ENCODE assay signal across 8 mouse cellular contexts in genomic region chr9:38718102-38718501, GRCm38 (mm10). TPM values are rescaled to one million over a fixed set of nuclear protein-coding genes. Genes with fewer than 3 reads are reported as not detected.
DNase-seq lines count a peak whose midpoint lies in the region; ATAC-seq and TF ChIP-seq lines count a peak whose summit lies in the region.

Gene Vwa5a (plus strand): TSS chr9:38718268.

- DNase-seq in 3134 (ENCODE audit: extremely low read depth, insufficient read length, low spot score), result peak; percentile 40
- DNase-seq in ES-E14 (ENCODE audit: low read depth, low spot score), result peak; percentile 12
- peak; percentile 42 for DNase-seq in embryo, embryonic 11.5 days (ENCODE audit: low read depth, low spot score)
- DNase-seq in lung, postnatal 0 days (ENCODE audit: low spot score), result peak; percentile 95
- peak; percentile 26 for DNase-seq in splenic B cell, adult 2 months (ENCODE audit: low read depth, low spot score)
- no peak for DNase-seq in frontal cortex, postnatal 14 days (ENCODE audit: low spot score in 2 of 2)

- peak within 1 kb of the TSS; percentile 5 to 75; a peak in 3 of 4 replicates for H3K4me3 ChIP-seq in ES-E14 (ENCODE audit: insufficient read depth in 1 of 2, low read depth in 1 of 2, low read length in 2 of 2, poor library complexity in 1 of 2, severe bottlenecking in 1 of 2)
- H3K4me3 ChIP-seq in intestine, embryonic 16.5 days (ENCODE audit: low read length), result peak within 1 kb of the TSS; percentile 62
- H3K4me3 ChIP-seq in lung, postnatal 0 days (ENCODE audit: low read depth, low read length), result peak within 1 kb of the TSS; percentile 66

- H3K9ac ChIP-seq in ES-E14 (ENCODE audit: insufficient read depth, low read depth, low read length, poor library complexity, severe bottlenecking), result no peak within 1 kb of the TSS
- H3K9ac ChIP-seq in intestine, embryonic 16.5 days (ENCODE audit: low read depth, low read length), result peak within 1 kb of the TSS; percentile 59; the same call in 1 of the 2 replicates
- H3K9ac ChIP-seq in lung, postnatal 0 days (replicated peaks; ENCODE audit: low read depth), result peak within 1 kb of the TSS; percentile 62

- no peaks in the 10 kb centered on the region for H3K9me3 ChIP-seq in ES-E14 (ENCODE audit: control insufficient read depth, insufficient read depth, low read depth, low read length)
- H3K9me3 ChIP-seq in intestine, embryonic 16.5 days (ENCODE audit: control insufficient read depth, low read length), result no peaks in the 10 kb centered on the region
- no peaks in the 10 kb centered on the region for H3K9me3 ChIP-seq in lung, postnatal 0 days (ENCODE audit: low read length)

- peak within 1 kb of the TSS; percentile 67 for H3K4me2 ChIP-seq in intestine, embryonic 16.5 days (ENCODE audit: low read depth, low read length)
- H3K4me2 ChIP-seq in lung, postnatal 0 days (replicated peaks; ENCODE audit: low read depth, low read length), result peak within 1 kb of the TSS; percentile 62

- H3K4me1 ChIP-seq in ES-E14 (ENCODE audit: control insufficient read depth in 2 of 2, insufficient read depth in 2 of 2, low read length in 2 of 2, poor library complexity in 1 of 2), result no peaks in the 10 kb centered on the region
- H3K4me1 ChIP-seq in intestine, embryonic 16.5 days (ENCODE audit: control insufficient read depth, insufficient read depth, low read length), result peaks cover 9% of the 10 kb centered on the region
- 0 out of 2 replicates have a peak, but pooled peaks cover 7% of the 10 kb centered on the region for H3K4me1 ChIP-seq in lung, postnatal 0 days (ENCODE audit: insufficient read depth, low read depth, low read length)

- no peaks in the 10 kb centered on the region for H3K27me3 ChIP-seq in intestine, embryonic 16.5 days (replicated peaks; ENCODE audit: control insufficient read depth, insufficient read depth, low read length)
- H3K27me3 ChIP-seq in lung, postnatal 0 days (replicated peaks; ENCODE audit: insufficient read depth, low read length), result no peaks in the 10 kb centered on the region
- no peaks in the 10 kb centered on the region; the same call in 1 of the 2 replicates for H3K27me3 ChIP-seq in splenic B cell, adult 2 months (ENCODE audit: control insufficient read depth, insufficient read depth, low read length, poor library complexity, severe bottlenecking)

- TF ChIP-seq CTCF in lung, postnatal 0 days (IDR thresholded peaks at IDR 0.05), result no peak

- 2% methylated on average over 4 of the region's 4 CpGs for WGBS in intestine, embryonic 16.5 days
- under 1% methylated on average over 4 of the region's 4 CpGs for WGBS in lung, postnatal 0 days

- TF ChIP-seq EP300 in lung, postnatal 0 days (IDR thresholded peaks at IDR 0.05), result peak; percentile 62; the same call in 1 of the 2 replicates

- peak; percentile 87 for ATAC-seq in granulocyte monocyte progenitor cell, adult 5-6 weeks (replicated peaks; ENCODE audit: poor library complexity, severe bottlenecking)
- peak; percentile 89 for ATAC-seq in intestine, embryonic 16.5 days
- ATAC-seq in lung, postnatal 0 days, result peak; percentile 90

- no peak within 1 kb of the TSS for H3K27ac ChIP-seq in ES-E14 (ENCODE audit: insufficient read depth, low read depth, low read length, poor library complexity, severe bottlenecking)
- H3K27ac ChIP-seq in intestine, embryonic 16.5 days (ENCODE audit: low read length), result peak within 1 kb of the TSS; percentile 72
- peak within 1 kb of the TSS; percentile 91 for H3K27ac ChIP-seq in lung, postnatal 0 days (ENCODE audit: low read length)

- in situ Hi-C loops in ES-E14 (cut with MboI; ENCODE audit: low sequenced_read_pairs in 2 of 2, unreplicated experiment in 2 of 2), result no loop called here

- H3K36me3 ChIP-seq in ES-E14 (ENCODE audit: control insufficient read depth, insufficient read depth, low read length, poor library complexity, severe bottlenecking), result no peaks in the 10 kb centered on the region
- no peaks in the 10 kb centered on the region for H3K36me3 ChIP-seq in intestine, embryonic 16.5 days (ENCODE audit: control insufficient read depth, insufficient read depth, low read length)
- 0 out of 2 replicates have a peak, but pooled peaks cover 2% of the 10 kb centered on the region for H3K36me3 ChIP-seq in lung, postnatal 0 days (ENCODE audit: insufficient read depth, low read length)
- H3K36me3 ChIP-seq in splenic B cell, adult 2 months (ENCODE audit: control insufficient read depth, insufficient read depth, low read length, poor library complexity, severe bottlenecking), result no peaks in the 10 kb centered on the region

TF ChIP-seq in ES-E14, 5 proteins besides CTCF, POLR2A, EP300 and RAD21:
- TF ChIP-seq ZC3H11A (IDR thresholded peaks at IDR 0.05; ENCODE audit: borderline replicate concordance, low read depth, low read length) (no peak), ZNF384 (IDR thresholded peaks at IDR 0.05; ENCODE audit: low read depth, low read length) (no peak), CHD2 (IDR thresholded peaks at IDR 0.05; ENCODE audit: low read depth, low read length) (no peak), MAFK (IDR thresholded peaks at IDR 0.05; ENCODE audit: insufficient read depth, low read depth, low read length) (no peak), HCFC1 (IDR thresholded peaks at IDR 0.05; ENCODE audit: borderline replicate concordance, insufficient read depth, low read length) (no peak)
TF ChIP-seq in ES-E14: peak in this region for 0.

RNA-seq across cellular contexts. Expression of gene Vwa5a, which starts in this region (rescaled TPM):
- 10.4 and 11.9 TPM in 2 replicates for total RNA-seq in ES-E14 (2012; rRNA removed)
- total RNA-seq in granulocyte monocyte progenitor cell, adult 5-6 weeks (2014; fragmentation: Nextera tagmentation), result 23.6 and 28.5 TPM in 2 replicates
- 35.2 and 37.1 TPM in 2 replicates for total RNA-seq in granulocyte monocyte progenitor cell, adult 5-6 weeks (2017)
- 15.4 and 16.3 TPM in 2 replicates for polyA plus RNA-seq in intestine, embryonic 16.5 days (2015; fragmentation: Nextera tagmentation; extraction: Ambion mirVana)
- polyA plus RNA-seq in lung, postnatal 0 days (2015; fragmentation: Nextera tagmentation; extraction: Ambion mirVana), result 30.3 and 34.9 TPM in 2 replicates

Comparison
In these comparisons a context has a peak if more than half of its experiments do, and no peak if none do; other contexts are left out.
1. DNase-seq: peak in 3134 (single experiment), ES-E14 (single experiment), embryo, embryonic 11.5 days (single experiment), lung, postnatal 0 days (single experiment) and splenic B cell, adult 2 months (single experiment); none in frontal cortex, postnatal 14 days (0 of 2).
2. Peak in every context shown above with its lines, with median percentiles within 50 percentile points of each other: H3K4me3 ChIP-seq and ATAC-seq.